Comparison of ENCODE assay signal across 18 mouse cellular contexts in genomic region chr2:90559015-90559687, GRCm38 (mm10). TPM values are rescaled to one million over a fixed set of nuclear protein-coding genes. Genes with fewer than 3 reads are reported as not detected.
A peak's percentile ranks its signal among the peaks of the same experiment; 100 is the strongest.
DNase-seq lines count a peak whose midpoint lies in the region; ATAC-seq and TF ChIP-seq lines count a peak whose summit lies in the region.
"Had no signal": no experiment of that assay in that cellular context is flagged by ENCODE, and none has a peak within 500 bp of the region (broad histone marks: within the 10 kb centered on the region; RNA-seq: fewer than 3 reads in every experiment).

No protein-coding gene starts in this region.

- DNase-seq in left cerebral cortex, adult 2 months (ENCODE audit: extremely low spot score in 1 of 2, low spot score in 2 of 2), result no peak
- DNase-seq in left cerebral cortex, adult 9 months (ENCODE audit: low spot score in 2 of 2), result no peak
- DNase-seq in MEL-GATA-1-ER (ENCODE audit: extremely low read depth, low read depth), result peak; percentile 71
- no peak for DNase-seq in liver, embryonic 13.5 days
- no peak for DNase-seq in retina, embryonic 14.5 days (ENCODE audit: low spot score)
- no peak for DNase-seq in left cerebral cortex, adult 18-20 months (ENCODE audit: low spot score in 2 of 2)
- DNase-seq: adrenal gland, postnatal 14 days; cerebellum, postnatal 10 days; kidney, adult 9 months; layer of hippocampus, postnatal 36 days; lung, adult 2 months; lung, postnatal 36 days; right cerebral cortex, adult 18-20 months had no signal

- peak overlapping the region; percentile 4 for H3K27ac ChIP-seq in left cerebral cortex, adult 2 months
- peak overlapping the region; percentile 100 for H3K27ac ChIP-seq in liver, embryonic 13.5 days
- H3K27ac ChIP-seq: hindbrain, embryonic 13.5 days; limb, embryonic 10.5 days had no signal

- ATAC-seq in liver, embryonic 13.5 days (ENCODE audit: low read depth), result no peak
- peak; percentile 41; the same call in 1 of the 2 replicates for ATAC-seq in monocyte, adult 5-6 weeks (replicated peaks; ENCODE audit: insufficient number of reproducible peaks, low FRiP score, low TSS enrichment, poor library complexity, severe bottlenecking)

- H3K27me3 ChIP-seq in liver, embryonic 13.5 days, result no peaks in the 10 kb centered on the region
- H3K27me3 ChIP-seq: hindbrain, embryonic 13.5 days; midbrain, embryonic 15.5 days had no signal

- peaks cover 97% of the 10 kb centered on the region for H3K4me1 ChIP-seq in liver, embryonic 13.5 days (replicated peaks)

- no peaks in the 10 kb centered on the region for H3K9me3 ChIP-seq in liver, embryonic 13.5 days (replicated peaks)
- H3K9me3 ChIP-seq: hindbrain, embryonic 13.5 days; limb, embryonic 10.5 days; midbrain, embryonic 15.5 days had no signal

- H3K36me3 ChIP-seq in liver, embryonic 13.5 days, result no peaks in the 10 kb centered on the region
- H3K36me3 ChIP-seq: hindbrain, embryonic 13.5 days; limb, embryonic 10.5 days; midbrain, embryonic 15.5 days had no signal

- H3K4me2 ChIP-seq in liver, embryonic 13.5 days, result peak overlapping the region; percentile 69
- H3K4me2 ChIP-seq: hindbrain, embryonic 13.5 days; midbrain, embryonic 15.5 days had no signal

- WGBS in liver, embryonic 13.5 days (ENCODE audit: insufficient replicate concordance), result 36% methylated on average over 2 of the region's 2 CpGs

- H3K4me3 ChIP-seq in left cerebral cortex, adult 2 months, result no peak overlapping the region
- 0 out of 2 replicates have a peak overlapping the region, but pooled peaks have one; percentile 19 for H3K4me3 ChIP-seq in liver, embryonic 13.5 days (replicated peaks)
- H3K4me3 ChIP-seq: hindbrain, embryonic 13.5 days; limb, embryonic 10.5 days; midbrain, embryonic 15.5 days had no signal

- intact Hi-C loops in left cerebral cortex, adult 2 months (cut with DNase I), result no loop called here

- peak overlapping the region; percentile 79 for H3K9ac ChIP-seq in liver, embryonic 13.5 days
- H3K9ac ChIP-seq: hindbrain, embryonic 13.5 days; midbrain, embryonic 15.5 days had no signal

- TF ChIP-seq CTCF in left cerebral cortex, adult 2 months (IDR thresholded peaks at IDR 0.05), result no peak

RNA-seq across cellular contexts. Expression of gene Ptprj, which starts 21.3 kb away (rescaled TPM):
- 100 to 1,000 TPM; 114 to 117 TPM for total RNA-seq in left cerebral cortex, adult 2 months (2021)
- polyA plus RNA-seq in liver, embryonic 13.5 days (2015; fragmentation: Nextera tagmentation; extraction: Ambion mirVana), result 1.7 and 1.9 TPM in 2 replicates
- total RNA-seq in monocyte, adult 5-6 weeks (2017), result 224 to 262 TPM (median 261 TPM) in 3 replicates
- 100 to 1,000 TPM in 1 of 2 experiments, 10 to 100 TPM in 1; 99.3 to 104 TPM for total RNA-seq in left cerebral cortex, adult 18-20 months (2021)
- polyA plus RNA-seq: erythroblast, embryonic 14.5 days had no signal
